ENCODE assay signal across 7 mouse cellular contexts in the genomic region with DNA sequence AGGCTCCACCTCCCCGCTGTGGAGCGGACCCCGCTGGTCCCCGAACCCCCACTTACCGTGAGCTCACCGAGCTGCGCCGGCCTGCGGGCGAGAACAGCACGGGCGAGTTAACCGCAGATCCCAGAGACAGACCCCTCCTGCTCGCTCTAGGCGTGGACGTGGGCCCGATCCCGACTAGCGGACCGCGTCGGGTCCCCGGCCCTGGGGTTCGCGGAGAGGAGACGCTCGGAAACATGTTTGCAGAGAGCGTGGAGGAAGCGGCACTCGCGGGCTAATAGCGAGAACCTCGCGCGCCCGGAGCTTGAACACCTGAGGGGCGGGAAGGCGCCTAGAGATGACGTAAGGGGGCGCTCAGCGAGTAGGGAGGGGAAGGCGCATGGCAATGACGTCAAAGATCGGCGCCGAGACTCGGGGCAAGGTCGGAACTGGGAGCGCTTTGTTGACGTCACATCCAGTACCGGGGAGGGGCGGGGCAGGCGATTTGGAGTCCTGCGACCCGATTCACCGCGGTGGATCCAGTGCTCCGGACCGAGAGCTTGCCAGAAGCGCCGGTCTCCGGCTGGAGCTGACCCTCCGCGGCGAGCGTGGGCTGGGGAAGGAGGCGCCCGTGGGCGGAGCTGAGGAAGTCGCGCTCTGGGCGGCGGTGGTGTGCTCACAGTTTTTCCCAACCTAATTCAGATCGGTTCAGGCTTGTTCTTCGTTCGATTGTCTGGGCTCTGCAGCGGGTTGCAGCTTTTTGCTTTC. TPM values are rescaled to one million over a fixed set of nuclear protein-coding genes. Genes with fewer than 3 reads are reported as not detected.
DNase-seq lines count a peak whose midpoint lies in the region; ATAC-seq lines count a peak whose summit lies in the region.

A gene (minus strand): TSS at position 324 of the 744 bp plus-strand sequence.

- no peaks in the 10 kb centered on the region for H3K9me3 ChIP-seq in embryonic facial prominence, embryonic 11.5 days (replicated peaks; ENCODE audit: control insufficient read depth, low read length)
- H3K9me3 ChIP-seq in limb, embryonic 10.5 days (replicated peaks), result no peaks in the 10 kb centered on the region
- no peaks in the 10 kb centered on the region for H3K9me3 ChIP-seq in midbrain, embryonic 13.5 days

- H3K27me3 ChIP-seq in embryonic facial prominence, embryonic 11.5 days (ENCODE audit: control insufficient read depth, insufficient read depth, low read length), result no peaks in the 10 kb centered on the region
- H3K27me3 ChIP-seq in limb, embryonic 10.5 days (ENCODE audit: low read depth, poor library complexity, severe bottlenecking), result no peaks in the 10 kb centered on the region
- H3K27me3 ChIP-seq in midbrain, embryonic 13.5 days, result no peaks in the 10 kb centered on the region

- no peaks in the 10 kb centered on the region for H3K4me1 ChIP-seq in embryonic facial prominence, embryonic 11.5 days (ENCODE audit: control insufficient read depth, insufficient read depth, low read length)
- H3K4me1 ChIP-seq in limb, embryonic 10.5 days, result peaks cover 14% of the 10 kb centered on the region
- H3K4me1 ChIP-seq in midbrain, embryonic 13.5 days (replicated peaks), result peaks cover 17% of the 10 kb centered on the region

- H3K36me3 ChIP-seq in embryonic facial prominence, embryonic 11.5 days (replicated peaks; ENCODE audit: control insufficient read depth, insufficient read depth, low read depth, low read length), result no peaks in the 10 kb centered on the region
- H3K36me3 ChIP-seq in limb, embryonic 10.5 days, result peaks cover 37% of the 10 kb centered on the region
- peaks cover 44% of the 10 kb centered on the region for H3K36me3 ChIP-seq in midbrain, embryonic 13.5 days

- H3K4me2 ChIP-seq in embryonic facial prominence, embryonic 11.5 days (ENCODE audit: low read depth, low read length), result peak within 1 kb of the TSS; percentile 81
- peak within 1 kb of the TSS; percentile 95 for H3K4me2 ChIP-seq in midbrain, embryonic 13.5 days (replicated peaks)

- H3K9ac ChIP-seq in embryonic facial prominence, embryonic 11.5 days (replicated peaks; ENCODE audit: low read length), result peak within 1 kb of the TSS; percentile 83
- H3K9ac ChIP-seq in midbrain, embryonic 13.5 days (replicated peaks), result peak within 1 kb of the TSS; percentile 80

- under 1% methylated on average over 77 of the region's 77 CpGs for WGBS in embryonic facial prominence, embryonic 11.5 days
- under 1% methylated on average over 77 of the region's 77 CpGs for WGBS in limb, embryonic 10.5 days
- WGBS in midbrain, embryonic 13.5 days, result under 1% methylated on average over 71 of the region's 77 CpGs

- no peak within 1 kb of the TSS; the same call in 1 of the 2 replicates for H3K27ac ChIP-seq in embryonic facial prominence, embryonic 11.5 days (replicated peaks; ENCODE audit: low read depth, low read length)
- H3K27ac ChIP-seq in limb, embryonic 10.5 days, result peak within 1 kb of the TSS; percentile 86
- H3K27ac ChIP-seq in midbrain, embryonic 13.5 days, result peak within 1 kb of the TSS; percentile 81

- H3K4me3 ChIP-seq in embryonic facial prominence, embryonic 11.5 days (ENCODE audit: low read depth, low read length), result peak within 1 kb of the TSS; percentile 99
- H3K4me3 ChIP-seq in limb, embryonic 10.5 days, result peak within 1 kb of the TSS; percentile 92
- peak within 1 kb of the TSS; percentile 98 for H3K4me3 ChIP-seq in midbrain, embryonic 13.5 days (replicated peaks)

- DNase-seq in adrenal gland, postnatal 14 days, result peak; percentile 100
- peak; percentile 100 for DNase-seq in embryonic facial prominence, embryonic 11.5 days (ENCODE audit: low spot score)
- DNase-seq in kidney, adult 11 months, result peak; percentile 98
- peak; percentile 100 for DNase-seq in limb, embryonic 10.5 days (ENCODE audit: low spot score)
- peak; percentile 98 for DNase-seq in spleen, adult 12 weeks (ENCODE audit: low spot score)

- peak; percentile 80 for ATAC-seq in embryonic facial prominence, embryonic 11.5 days (replicated peaks; ENCODE audit: insufficient number of reproducible peaks, low FRiP score, low TSS enrichment, low read depth)
- peak; percentile 96 for ATAC-seq in granulocyte monocyte progenitor cell, adult 5-6 weeks (replicated peaks; ENCODE audit: poor library complexity, severe bottlenecking)
- ATAC-seq in midbrain, embryonic 13.5 days, result peak; percentile 88

RNA-seq across cellular contexts. Expression of the gene that starts here (rescaled TPM):
- total RNA-seq in adrenal gland, postnatal 14 days (2021), result 15.3 and 16.5 TPM in 2 replicates
- 55.2 and 63.0 TPM in 2 replicates for polyA plus RNA-seq in embryonic facial prominence, embryonic 11.5 days (2014; fragmentation: Nextera tagmentation; extraction: Ambion mirVana)
- total RNA-seq in granulocyte monocyte progenitor cell, adult 5-6 weeks (2014; fragmentation: Nextera tagmentation), result 25.5 and 33.3 TPM in 2 replicates
- total RNA-seq in granulocyte monocyte progenitor cell, adult 5-6 weeks (2017), result 26.7 and 26.8 TPM in 2 replicates
- polyA plus RNA-seq in limb, embryonic 10.5 days (2016; fragmentation: Nextera tagmentation; extraction: Ambion mirVana), result 60.4 and 61.9 TPM in 2 replicates
- polyA plus RNA-seq in midbrain, embryonic 13.5 days (2015; fragmentation: Nextera tagmentation; extraction: Ambion mirVana), result 32.2 and 32.9 TPM in 2 replicates
